Mouse (Mus musculus) retina, postnatal 7 days (tissue): ENCODE data around the gene Il1rapl2.
A peak's percentile ranks its signal among the peaks of the same experiment; 100 is the strongest.
"Not testable (repeated sequence)": the region's sequence is repeated elsewhere in the genome, so short reads cannot be mapped to it uniquely, and the experiment has no call there.

Source experiments
- DNase-seq: peaks from one replicate; pipeline ENCODE4 v3.0.0-alpha.2; 2012; ENCODE audit warnings: low read depth, low spot score

Gene Il1rapl2

DNA sequence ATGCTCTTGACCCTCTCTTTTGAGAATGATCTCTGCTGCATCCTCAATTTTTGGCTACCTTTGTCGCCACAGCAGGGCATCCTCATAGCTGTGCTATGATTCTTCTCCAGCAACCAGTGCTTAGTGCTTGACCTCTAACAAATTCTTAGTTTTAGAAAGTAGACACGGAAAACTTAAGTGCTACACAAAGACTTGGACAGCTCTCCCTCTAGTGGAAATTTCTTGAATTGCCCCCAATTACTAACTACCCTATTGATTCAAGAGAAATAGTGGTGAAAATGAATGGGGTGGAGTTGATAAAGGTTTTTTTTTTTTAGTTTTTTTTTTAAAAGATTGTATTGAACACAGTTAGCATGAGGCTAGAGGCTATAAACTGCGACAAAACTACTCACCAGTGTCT, 599.7 kb downstream of the Il1rapl2 start:
- DNase-seq, result peak; percentile 8

DNA sequence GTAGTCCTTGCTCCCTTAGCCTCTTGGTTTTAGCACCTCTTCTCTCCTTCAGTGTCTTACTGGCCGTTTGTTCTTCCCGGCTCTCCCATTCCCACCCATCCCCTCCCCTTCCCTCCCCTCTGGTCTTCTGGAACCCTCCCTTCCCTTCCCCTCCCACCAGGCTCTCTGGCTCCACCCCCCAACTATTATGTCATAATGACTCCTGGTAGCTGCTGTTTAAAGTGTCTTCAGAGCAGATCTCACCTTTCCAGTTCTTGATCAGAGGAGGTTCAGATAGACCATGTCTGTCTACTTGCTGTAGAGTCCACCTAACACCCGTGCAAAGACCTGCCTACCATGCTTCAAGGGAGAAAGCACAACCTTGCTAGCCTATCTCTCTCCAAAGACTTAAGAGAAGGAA, 639.1 kb downstream of the Il1rapl2 start, which contains the start of gene Tex13a:
TSS of gene Tex13a (minus strand) at position 101 of the 400 bp plus-strand sequence.
- DNase-seq, result no peak

- DNase-seq, result no peak
These were observed 664.2 kb downstream of the Il1rapl2 start for GRCm38 (mm10) chrX:138234626-138235025.

DNA sequence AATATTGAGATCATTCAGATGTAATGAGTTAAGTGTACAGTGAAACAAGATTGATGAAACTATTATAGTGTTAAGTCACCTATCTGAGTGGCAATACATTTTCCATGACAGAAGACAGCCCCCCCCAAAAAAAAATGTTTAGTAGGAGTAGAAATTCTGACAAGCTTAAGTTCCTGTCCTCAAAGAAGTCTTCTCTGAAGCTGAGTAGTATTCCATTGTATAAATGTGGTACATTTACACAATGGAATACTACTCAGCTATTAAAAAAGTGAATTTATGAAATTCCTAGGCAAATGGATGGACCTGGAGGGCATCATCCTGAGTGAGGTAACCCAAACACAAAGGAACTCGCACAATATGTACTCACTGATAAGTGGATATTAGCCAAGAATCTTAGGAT, 778.3 kb downstream of the Il1rapl2 start:
- DNase-seq, result not testable (repeated sequence)

DNA sequence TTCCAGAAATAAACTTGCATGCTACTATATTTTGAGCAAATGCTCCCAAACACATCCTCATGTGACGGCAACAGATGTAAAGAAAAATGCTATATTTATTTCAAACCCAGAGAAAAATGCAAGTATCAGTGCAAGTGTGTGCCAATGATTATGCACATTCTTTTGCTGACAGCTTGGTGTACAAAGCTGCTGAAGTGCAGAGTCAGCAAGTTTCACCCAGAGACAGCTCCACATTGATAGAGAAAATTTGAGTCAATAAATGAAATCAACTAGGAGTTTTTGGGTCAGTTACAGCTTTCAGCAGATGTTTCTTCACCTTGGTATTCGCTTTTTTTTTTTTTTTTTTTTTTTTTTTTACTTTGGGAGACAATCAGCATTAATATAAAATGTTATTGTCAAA, 863.4 kb downstream of the Il1rapl2 start:
- DNase-seq, result no peak

DNA sequence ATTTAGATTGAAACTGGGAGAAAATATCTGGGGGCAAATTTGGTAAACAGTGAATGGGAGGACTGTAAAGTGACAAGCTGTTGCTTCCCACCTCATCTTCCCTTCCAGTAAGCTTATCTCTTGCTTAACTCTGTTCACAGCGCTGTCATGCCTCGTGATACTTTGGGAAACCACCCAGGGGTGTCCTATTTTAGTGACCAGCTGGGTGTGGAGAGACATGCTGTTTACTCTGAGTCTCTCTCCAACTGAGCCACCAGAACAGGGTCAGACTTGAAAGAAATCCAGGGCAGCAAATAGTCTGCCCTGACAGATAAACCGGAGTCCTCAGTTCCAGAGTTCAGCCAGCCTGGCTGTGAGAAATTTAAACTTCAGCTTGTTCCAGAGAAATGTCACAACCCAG, 867.5 kb downstream of the Il1rapl2 start:
- DNase-seq, result no peak

DNA sequence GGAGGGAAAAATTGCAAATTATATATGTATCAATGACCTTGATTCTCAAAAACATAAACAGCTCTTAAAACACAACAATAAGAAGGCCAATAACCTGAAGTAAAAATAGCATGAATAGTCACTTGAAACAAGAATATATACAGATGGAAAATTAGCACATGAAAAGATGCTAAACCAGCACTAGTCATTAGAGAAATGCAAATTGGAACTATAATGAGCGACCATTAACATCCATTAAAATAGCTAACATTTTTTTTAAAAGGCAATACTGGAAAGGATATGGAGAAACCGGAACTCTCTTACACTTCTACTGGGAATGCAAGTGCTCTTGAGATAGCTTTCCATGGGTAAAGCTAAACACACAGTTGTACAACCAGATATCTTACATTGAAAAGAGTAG, 879.4 kb downstream of the Il1rapl2 start:
- DNase-seq, result no peak

- no peak for DNase-seq
These were observed 908.1 kb downstream of the Il1rapl2 start for GRCm38 (mm10) chrX:138478488-138478887.

DNA sequence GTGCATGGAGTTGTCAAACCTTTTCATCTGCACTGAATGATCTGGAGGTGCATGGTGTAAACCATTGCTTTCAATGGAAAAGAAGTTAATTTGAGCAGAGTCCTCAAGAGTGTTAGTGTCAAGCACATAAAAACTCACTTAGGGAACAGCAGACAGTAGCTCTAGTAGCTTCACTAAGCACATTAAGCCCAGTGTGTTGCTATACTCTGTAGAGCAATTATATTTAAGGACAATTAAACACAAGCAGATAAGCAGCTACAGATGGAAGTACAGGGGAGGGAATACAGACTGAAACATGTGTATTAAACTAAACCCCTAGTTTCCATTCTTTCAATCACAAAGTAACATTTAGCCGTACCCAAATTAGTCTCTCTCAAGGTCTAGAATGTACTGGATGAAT, 930.1 kb downstream of the Il1rapl2 start:
- DNase-seq, result no peak

DNA sequence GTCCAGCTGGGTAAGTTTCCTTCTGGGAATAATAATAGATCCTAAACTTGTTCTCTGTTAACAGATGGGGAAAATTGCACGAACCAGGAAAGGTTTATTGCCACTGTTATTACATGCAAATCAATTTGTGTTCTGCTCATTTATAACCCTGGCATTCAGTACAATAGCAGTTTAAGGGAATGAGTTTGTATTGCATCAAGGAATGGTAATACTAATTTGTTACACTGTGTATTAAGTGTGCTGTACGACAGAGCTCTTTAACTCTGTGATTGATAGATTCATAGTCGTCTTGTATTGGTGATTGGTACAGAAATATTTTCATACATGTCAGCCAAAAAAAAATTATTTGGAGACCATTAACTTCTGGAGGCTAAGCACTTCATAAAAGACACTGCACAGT, 934.6 kb downstream of the Il1rapl2 start:
- DNase-seq, result no peak

- DNase-seq, result no peak
These were observed 1049.7 kb downstream of the Il1rapl2 start for GRCm38 (mm10) chrX:138620106-138620505.

- DNase-seq, result no peak
These were observed 1054.9 kb downstream of the Il1rapl2 start for GRCm38 (mm10) chrX:138625311-138625710.

DNA sequence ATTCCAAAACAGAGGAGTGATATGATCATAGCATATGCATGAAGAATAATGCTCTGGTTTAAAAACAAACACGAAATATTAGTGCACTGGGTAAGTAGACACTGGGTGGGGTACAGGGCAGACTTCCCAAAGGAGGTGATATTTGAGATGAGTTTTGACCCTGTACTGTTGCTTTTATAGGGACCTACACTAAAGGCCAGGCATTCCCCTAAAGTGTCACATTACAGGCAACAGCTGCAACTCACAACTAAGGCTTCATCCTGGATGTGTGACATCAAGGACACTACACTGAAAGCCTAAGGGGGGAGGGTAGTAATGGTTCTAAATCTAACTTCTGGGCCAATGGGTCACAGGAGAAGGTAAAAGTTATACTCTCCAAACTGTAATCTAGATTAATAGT, 1152.0 kb downstream of the Il1rapl2 start:
- DNase-seq, result no peak

DNA sequence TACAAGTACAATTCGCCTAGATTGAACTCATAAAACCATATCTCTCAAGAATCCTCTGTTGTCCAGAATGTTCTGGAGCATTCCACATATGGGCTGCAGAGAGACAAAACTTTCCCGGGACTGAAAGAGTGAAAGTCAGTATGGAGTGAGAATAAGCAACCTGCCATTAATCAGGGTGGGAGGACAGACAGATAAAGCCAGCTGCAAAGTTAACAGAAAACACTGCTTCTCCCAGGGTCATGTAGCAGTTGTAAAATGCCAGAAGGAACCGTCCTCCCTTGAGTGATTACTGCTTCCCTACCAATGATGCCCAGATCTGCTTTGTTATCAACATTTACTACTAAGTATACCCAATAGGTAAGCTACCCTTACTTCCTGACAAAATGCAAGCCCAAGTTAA, 1230.5 kb downstream of the Il1rapl2 start:
- DNase-seq, result no peak

DNA sequence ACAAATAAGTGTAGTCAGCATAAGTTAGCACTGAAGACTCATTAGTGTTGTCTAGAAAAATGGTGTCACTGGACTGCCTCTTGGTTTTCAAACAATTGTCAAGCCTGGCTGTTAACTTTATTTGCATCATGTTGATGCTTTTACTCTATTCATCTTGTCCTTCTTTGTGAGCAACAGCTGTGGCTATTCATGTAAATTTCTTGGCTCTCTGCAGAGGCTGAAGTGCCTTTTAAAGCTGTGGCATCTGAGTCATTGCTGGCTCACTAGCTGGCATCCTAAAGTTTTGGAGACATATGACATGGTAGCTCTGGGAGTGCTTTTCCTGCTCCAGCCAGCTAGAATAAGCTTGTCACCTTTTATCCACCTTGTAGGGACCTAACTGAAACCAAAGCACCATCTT, 1261.5 kb downstream of the Il1rapl2 start:
- no peak for DNase-seq

GRCm38 (mm10) chrX:138833894-138834293, 1263.5 kb downstream of the Il1rapl2 start:
- no peak for DNase-seq

- no peak for DNase-seq
These were observed 1268.0 kb downstream of the Il1rapl2 start for GRCm38 (mm10) chrX:138838381-138838780.
